Mouse (Mus musculus) lung, postnatal 4 days (tissue): ENCODE results near the gene Taar4.
A peak's percentile ranks its signal among the peaks of the same experiment; 100 is the strongest.

Experiments used
- DNase-seq, 2 experiments: peaks; one replicate each; pipeline ENCODE4 v3.0.0; 2021

The Taar4 gene

DNA sequence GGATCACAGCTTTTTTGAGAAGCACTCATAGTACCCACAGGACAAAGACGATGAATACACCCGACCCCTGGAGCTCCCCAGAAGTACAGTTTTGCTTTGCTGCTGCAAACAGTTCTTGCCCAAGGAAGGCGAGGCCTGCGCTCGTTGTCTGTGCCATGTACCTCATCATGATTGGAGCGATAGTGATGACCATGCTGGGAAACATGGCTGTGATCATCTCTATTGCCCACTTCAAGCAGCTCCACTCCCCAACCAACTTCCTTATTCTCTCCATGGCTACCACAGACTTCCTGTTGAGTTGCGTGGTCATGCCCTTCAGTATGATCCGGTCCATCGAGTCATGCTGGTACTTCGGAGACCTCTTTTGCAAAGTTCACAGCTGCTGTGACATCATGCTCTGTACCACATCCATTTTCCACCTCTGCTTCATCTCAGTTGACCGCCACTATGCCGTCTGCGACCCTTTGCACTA lies at the start of gene Taar4:
Taar4 (plus strand) TSS at position 51 of the 472 bp plus-strand sequence.
- no peak for DNase-seq

DNA sequence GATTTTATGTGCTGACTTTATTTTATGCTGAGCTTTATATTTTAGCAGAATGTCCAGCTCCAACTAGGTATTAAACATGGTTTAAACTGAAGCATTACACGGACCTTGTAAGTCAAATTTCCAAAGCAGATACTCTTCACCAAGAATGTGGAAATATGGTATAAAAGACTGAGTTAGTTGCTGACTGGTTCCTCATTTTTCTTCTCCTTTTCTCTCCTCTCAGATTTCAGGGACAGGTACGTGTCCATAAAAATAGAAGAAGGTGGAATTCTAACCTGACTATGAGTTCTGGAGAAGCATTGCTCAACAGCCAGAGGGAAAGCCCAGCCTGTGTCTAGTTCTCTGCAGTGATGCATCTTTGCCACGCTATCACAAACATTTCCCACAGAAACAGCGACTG lies 40.2 kb upstream of the Taar4 start, which contains the start of gene Taar1:
Taar1 (plus strand) TSS at position 301 of the 400 bp plus-strand sequence.
- DNase-seq, result no peak

DNA sequence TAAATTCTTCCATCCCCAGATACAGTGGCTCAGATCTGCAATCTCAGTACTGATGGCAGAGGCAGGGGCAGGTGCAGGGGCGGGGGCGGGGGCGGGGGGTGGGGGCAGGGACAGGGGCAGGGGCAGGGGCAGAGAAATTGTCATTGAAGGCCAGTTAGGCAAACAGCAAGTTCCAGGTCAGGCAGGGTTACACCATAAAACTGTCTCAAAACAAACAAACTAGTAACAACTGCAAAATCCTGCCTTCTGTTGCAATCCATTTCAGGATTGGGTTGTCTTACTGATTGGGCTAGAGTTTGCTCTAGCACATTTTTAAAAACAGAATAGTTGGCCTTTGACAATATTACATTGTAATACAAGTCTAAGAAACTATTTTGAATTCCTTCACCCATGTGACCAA lies 37.8 kb upstream of the Taar4 start:
- DNase-seq, result no peak

DNA sequence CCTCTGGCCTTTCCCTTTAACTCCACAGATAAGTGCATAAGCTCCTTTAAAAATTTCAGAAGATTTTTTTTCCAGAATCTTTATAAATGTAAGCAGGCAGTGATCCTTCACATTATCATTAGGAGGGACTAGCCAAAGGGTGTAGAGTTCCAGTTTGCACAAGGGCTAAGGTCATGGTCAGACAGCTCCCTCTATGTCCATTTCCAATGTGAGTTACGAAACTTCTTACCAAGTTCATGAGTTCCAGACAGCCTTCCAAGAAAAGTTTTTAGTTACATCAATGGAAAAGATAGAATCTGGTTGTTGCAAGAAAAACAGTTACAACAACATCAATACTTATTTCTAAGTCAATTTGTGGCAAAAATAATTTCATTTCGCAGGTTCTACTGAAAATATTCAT lies 36.4 kb upstream of the Taar4 start:
- DNase-seq, result no peak

DNA sequence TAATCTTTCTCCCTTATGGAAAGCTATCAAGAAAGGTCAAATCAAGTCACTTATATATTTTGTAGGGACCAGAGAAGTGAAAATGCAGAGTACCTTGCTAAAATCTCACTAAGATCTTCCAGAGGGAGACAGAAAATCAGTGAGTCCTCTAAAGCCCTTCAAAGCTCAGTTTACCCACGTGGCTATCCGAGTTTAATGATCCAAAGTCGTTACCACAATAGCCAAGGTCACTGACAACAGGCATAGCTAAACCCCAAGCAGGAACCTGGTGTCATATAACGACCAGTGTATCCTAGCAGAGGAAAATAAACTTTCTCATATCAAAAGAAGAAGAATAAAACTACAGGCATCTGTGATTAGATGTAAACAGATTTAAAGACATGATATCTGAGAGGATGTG lies 22.7 kb upstream of the Taar4 start:
- no peak for DNase-seq

DNA sequence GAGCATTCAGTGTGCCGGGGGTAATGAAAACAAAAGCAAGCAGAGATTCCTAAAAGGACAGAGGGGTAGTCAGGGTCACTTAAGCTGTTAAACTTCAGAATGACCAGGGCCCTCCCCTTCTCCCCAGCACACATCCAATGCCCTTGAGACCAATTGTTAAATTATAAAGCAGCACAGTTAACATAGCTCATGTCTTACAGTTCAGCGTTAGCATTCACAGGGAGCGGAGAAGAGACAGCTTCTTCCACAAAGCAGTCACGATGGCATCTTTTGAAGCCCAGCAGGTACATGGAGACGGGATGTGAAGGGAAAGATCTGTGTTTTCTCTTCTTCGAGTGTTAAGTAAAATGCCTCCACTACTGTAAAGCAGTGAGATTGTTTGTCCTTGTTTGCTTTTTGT lies 22.0 kb upstream of the Taar4 start, which contains the start of gene Taar2:
Taar2 (plus strand) TSS at position 261 of the 400 bp plus-strand sequence.
- no peak for DNase-seq

DNA sequence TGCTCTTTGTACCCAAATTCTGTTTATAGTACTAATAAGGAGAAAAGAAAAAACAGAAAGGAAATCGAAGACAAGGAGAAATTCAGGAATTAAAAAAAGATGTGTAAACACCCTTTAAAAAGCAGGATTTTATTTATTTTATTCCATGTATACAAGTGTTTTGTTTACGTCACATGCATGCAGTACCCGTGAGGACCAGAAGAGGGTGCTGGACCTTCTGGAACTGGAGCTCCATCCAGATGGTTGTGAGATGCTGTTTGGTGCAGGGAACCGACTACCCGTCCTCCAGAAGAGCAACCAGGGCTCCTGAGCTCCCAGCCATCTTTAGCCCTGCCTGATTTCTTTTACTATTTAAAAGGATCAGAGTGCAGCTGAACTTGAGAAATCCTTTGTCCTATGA lies 17.8 kb upstream of the Taar4 start:
- DNase-seq, result peak in 1 of 2 experiments; percentile 6

DNA sequence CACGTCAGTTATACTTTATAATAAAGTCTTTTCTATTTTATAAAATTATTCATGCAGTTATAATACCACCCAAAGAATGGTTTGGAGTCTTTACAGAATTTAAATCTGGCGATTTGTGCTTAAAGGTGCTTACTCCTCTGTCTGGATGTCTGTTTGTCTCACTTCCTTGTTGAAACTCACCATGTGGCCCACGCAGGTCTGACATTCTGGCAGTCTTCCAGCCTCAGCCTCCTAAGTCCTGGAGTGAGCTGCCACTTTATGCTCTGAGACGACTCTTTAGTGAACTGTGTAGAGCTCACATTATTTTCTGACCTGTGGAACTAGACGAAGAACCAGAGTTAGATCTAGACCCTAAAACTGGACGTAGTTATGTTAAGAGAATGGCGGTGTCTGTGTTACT lies 12.3 kb upstream of the Taar4 start:
- DNase-seq, result no peak

DNA sequence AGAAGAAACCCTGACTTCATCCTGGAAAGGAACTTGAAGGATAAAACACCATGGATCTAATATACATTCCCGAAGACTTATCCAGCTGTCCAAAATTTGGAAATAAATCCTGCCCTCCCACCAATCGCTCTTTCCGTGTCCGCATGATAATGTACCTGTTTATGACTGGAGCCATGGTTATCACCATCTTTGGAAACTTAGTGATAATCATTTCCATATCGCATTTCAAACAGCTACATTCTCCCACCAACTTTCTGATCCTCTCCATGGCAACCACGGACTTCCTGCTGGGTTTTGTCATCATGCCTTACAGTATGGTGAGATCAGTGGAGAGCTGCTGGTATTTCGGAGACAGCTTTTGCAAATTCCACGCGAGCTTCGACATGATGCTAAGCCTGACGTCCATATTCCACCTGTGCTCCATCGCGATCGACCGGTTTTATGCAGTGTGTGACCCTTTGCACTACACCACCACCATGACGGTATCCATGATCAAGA lies 10.7 kb upstream of the Taar4 start, which contains the start of gene Taar3:
Taar3 (plus strand) TSS at position 51 of the 498 bp plus-strand sequence.
- no peak for DNase-seq

DNA sequence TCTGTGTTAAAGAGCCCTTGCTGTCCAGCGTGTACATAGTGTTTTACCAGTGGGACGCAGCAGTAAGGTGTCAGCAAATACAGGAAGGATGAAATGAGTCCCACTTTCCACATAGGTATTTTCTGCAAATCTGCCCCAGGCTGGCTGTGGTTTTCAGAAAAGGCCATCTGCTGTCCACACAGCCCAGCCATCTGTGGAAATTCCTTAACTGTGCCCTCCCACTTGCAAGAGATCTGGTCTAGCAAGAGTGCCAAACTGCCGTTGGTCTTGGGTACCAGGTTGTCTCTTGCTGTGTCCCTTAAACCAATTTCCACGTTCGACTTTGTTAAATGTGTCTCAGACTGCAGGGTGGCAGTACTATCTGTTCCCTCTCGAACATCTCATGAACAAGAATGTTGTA lies 8.6 kb upstream of the Taar4 start:
- DNase-seq, result no peak

DNA sequence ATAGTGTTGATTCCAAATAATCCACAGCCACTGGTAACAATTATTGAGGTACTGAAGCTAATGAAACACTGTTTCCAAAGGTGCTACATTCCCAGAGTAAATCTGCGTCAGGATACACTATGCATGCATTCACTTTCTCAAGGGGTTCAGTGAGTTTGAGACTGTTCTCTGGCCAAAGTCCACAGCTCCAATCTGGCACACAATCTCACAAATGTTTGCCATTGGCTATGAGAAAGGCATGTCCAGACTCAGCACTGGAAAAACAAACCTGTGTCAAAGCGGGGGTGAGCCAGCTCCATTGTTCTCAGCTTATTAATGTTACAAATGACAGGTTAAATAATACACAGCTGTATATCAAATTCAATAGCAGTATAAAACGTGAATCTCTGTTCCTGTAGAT lies 1.2 kb upstream of the Taar4 start:
- DNase-seq, result no peak

DNA sequence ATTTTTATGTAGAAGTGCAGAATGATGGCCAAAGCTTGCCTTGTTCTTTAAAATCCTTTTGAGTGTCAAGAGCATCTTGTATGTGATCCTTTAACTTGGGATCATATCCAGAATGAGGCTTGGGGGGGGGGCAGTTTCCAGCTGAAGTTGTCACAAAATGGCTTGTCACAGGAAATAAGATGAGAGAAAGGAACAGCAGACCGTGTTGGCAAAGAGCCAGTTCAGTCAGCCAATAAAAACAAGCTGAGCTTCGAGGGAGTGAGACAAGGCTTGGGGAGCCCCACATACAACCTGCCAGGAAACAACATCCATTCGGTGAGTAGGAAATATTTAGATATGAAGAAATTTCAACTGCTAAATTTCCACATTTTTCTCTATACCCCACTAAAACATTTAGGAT lies 3.1 kb downstream of the Taar4 start:
- DNase-seq, result no peak

DNA sequence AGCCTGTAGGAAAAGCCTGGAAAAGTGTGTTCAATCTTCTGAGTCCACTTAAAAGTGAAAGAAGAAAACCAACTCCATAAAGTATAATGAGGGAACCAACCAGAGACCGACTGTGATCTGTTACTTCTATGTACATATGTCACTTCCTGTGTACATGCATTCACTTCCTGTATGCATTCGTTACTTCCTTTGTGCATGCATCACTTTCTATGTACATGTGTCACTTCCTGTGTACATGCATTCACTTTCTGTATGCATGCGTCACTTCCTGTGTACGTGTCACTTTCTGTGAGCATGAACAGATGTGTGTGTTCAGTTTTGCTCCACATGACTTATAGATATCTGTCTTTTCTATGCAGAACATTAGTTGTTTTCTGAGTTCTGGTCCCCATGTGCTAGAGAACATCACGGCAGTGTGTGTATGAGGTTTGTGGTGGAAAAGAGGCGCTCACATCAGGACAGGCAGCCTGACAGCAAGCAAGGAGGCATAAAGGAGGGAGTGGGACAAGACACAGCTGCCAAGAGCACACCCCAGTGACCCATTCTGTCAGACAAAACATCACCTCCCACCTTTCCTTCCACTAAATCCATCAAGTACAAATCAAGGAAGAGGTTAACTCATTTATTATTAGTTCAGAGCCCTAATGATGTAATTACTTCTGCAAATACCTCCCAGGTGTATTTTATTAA lies 4.8 kb downstream of the Taar4 start:
- DNase-seq, result no peak

DNA sequence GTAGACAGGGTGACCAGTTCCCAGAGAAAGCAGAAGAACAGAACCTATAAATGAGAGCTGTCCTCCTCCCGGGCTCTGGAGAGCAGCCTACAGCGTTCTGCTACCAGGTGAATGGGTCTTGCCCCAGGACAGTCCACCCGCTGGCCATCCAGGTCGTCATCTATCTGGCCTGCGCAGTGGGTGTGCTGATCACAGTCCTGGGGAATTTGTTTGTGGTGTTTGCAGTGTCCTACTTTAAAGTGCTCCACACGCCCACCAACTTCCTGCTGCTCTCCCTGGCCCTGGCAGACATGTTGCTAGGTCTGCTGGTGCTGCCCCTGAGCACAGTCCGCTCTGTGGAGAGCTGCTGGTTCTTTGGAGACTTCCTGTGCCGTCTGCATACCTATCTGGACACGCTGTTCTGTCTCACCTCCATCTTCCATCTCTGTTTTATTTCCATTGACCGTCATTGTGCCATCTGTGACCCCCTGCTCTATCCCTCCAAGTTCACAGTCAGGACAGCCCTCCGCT lies 10.4 kb downstream of the Taar4 start, which contains the start of gene Taar5:
Taar5 (plus strand) TSS at position 51 of the 510 bp plus-strand sequence.
- DNase-seq, result no peak

DNA sequence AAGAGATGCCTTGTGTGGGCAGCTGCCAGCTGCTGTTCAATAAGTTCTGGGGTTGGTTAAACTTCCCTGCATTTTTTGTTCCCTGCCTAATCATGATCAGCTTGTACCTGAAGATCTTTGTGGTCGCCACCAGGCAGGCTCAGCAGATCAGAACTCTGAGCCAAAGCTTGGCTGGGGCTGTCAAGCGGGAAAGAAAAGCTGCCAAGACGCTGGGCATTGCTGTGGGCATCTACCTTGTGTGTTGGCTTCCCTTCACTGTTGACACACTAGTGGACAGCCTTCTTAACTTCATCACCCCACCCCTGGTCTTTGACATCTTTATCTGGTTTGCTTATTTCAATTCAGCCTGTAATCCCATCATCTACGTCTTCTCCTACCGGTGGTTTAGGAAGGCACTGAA lies 11.0 kb downstream of the Taar4 start:
- no peak for DNase-seq

DNA sequence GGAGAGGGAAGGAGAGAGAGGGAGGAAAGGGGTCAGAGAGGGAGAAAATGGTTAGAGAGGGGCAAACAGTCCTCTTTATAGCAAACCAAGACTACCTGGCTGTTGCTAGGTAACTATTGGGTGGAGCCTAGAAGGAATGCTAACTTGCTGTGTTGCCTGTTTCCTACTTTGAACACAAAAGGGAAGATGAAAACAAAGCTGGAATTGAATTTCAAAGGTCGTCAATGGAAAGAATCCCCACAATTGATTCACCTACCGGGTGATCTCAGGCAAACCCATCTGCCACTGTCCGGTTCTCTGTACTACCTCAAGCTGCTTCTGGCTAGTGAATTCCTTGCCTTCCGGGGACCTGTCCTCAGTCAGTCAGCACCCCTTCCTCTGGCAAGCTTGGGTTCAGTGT lies 17.7 kb downstream of the Taar4 start:
- no peak for DNase-seq

DNA sequence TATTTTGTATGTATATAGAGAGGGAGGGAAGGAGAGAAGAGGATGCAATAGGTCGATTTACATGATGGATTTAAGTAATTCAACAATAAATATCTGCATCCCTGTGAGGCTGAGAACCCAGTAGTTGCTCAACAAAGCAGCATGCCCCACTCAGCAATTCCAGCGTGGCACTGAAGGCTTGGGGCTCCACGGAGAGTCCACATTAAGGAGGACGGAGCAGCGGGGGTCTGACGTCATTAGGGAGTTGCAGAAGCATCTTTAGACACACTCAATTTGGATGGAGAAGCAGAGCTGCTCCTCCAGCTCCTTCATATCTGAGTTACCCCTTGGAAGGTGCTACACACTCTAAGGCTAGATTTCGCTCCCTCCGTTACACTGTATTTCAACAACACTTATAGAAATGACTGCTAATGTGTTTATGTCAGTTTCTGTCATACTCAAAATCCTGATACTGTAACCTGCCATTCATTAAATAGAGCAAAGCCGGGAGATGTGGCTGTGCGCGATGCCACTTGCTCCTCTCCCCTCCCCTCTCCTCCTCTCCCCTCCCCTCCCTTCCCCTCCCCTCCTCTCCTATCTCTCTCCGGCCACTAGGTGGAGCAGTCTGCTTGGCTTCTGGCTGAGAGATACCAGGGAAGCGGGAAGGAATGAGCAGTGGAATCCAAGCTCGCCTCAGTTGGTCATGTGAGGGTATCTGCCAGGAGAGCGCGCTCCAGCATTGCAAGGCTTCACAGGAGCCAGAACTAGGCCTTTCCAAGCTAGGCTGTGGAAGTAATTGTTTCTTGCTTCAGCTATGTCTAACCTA lies 18.8 kb downstream of the Taar4 start:
- DNase-seq, result peak; percentile 67 to 79

DNA sequence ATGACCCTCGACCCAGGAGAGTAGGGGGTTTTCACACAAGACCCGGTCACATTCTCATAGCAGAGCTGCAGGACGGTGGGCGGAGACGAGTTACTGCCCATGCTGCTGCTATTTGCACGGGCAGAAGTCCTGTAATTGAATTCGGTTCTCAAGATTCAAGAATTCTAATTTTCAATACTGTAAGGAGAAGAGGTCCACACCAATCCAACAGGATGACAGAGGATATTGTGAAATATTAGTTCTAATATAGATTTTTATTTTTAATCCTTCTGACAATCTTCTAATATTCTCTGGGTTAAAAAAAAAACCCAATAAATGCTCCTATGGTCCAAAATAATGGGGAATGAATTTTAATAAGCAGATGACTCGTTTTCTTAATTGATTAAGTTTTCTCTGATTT lies 25.3 kb downstream of the Taar4 start, which contains the start of gene Taar6:
Taar6 (minus strand) TSS at position 101 of the 400 bp plus-strand sequence.
- DNase-seq, result no peak

DNA sequence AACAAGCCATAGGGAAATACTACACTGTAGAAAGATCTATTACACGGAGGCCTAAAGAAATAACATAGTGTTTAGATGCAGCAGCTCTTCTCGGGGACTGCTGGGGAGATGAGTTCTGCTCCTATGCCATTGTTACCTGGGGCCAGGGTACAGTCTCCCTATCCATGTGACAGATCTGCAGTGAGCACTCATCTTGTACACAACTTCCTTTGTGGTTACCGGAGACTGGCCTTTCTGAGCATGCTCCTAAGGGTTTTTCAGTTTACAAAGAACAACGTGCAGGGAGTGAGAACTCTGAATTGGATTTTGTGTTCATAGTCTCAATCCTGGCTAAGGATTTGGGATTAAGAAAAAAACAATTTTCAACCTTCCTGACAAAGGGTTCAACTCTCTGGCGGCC lies 26.1 kb downstream of the Taar4 start:
- DNase-seq, result no peak

DNA sequence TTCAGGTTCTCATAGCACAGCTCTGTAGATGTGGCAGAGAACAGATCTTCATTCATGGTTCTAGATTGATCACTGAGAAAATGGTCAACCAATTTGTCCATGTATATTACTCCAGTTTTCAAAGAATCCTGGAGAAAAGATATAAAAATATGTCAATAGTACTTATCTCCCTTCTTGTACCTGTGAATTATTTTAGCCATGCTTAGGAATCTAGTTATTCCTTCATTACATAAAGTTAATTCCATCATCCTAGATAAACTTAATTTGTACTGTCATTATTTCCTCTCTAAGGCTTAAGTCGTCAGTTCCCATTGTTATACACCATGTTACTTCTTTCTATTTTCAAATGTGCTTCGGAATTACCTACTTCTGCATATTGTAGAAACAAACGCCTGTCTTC lies 33.1 kb downstream of the Taar4 start, which contains the start of gene Taar7a:
Taar7a (minus strand) TSS at position 101 of the 400 bp plus-strand sequence.
- DNase-seq, result no peak

DNA sequence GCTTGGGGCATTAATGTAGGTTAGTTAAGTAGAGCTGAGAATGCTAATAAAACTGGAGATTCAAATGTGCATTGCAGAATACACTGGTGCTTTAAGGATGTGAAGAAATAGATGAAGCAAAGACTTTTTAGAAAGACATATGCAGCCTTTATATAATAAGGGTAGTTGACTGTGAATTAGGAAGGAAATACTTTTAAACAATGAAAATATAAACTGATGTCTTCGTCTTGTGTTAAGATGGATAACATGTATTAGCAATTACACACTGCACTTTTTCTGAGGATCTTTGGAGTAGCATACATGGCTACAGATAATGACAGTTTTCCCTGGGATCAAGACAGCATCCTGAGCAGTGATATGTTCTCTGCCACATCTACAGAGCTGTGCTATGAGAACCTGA lies 39.3 kb downstream of the Taar4 start, which contains the start of gene Taar7b:
Taar7b (plus strand) TSS at position 301 of the 400 bp plus-strand sequence.
- DNase-seq, result no peak

DNA sequence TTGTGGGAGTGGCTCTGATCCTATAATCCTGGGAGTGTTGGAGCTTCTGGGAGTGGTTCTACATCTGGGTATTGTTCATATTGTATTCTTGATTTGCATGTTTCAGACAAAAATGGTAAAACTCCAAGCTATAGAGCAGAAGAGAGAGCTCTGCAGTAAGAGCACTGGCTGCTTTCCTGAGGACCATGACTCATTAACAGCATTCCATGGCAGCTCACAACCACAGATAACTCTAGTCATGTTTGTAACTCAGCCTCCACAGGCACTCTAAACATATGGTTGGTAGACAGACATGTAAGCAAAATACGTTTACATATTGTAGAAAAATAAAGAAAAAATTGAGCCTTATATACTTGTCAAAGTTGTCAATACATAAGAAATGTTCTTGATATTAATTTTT lies 46.1 kb downstream of the Taar4 start:
- no peak for DNase-seq

DNA sequence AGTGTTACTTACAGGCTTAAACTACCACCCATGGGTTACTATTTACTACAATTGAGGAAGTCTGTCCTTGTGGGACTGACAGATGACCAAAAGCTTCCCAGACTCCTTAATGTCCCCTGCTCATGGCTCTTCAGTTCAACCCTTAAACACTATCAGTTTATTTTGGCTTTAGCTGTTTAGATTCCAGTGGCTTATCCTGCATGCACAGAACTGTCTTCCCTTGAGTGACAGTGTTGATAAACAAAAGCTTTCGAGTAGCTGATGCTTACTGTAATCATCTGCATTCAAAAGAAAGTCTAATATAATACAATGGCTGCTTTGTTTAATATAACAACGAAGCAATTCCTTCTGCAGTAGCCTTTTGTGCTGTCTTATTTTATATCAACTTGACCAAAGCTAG lies 46.7 kb downstream of the Taar4 start:
- no peak for DNase-seq
